Mouse (Mus musculus) CH12.LX (cell line): ENCODE measurements around the gene Dbx1. TPM values are rescaled to one million over a fixed set of nuclear protein-coding genes. Genes with fewer than 3 reads are reported as not detected.

Source experiments
- DNase-seq: peaks from one replicate; pipeline ENCODE4 v3.0.0-alpha.2; 2013; ENCODE audit errors: extremely low read depth
- H3K27ac ChIP-seq: 2 replicates; pipeline ENCODE4 v1.5.1; 2012; ENCODE audit warnings: low read depth, mild to moderate bottlenecking, control low read depth, moderate library complexity; ENCODE audit not compliant: insufficient read depth
- H3K27me3 ChIP-seq: replicated peaks from 2 replicates; pipeline ENCODE3; 2012; ENCODE audit warnings: inconsistent platforms
- H3K36me3 ChIP-seq, 2 experiments: replicated peaks in 1 of 2; 2 replicates each; pipeline versions ENCODE3 to v1.6.1; 2012; ENCODE audit warnings: inconsistent platforms in 1 of 2, low read length in 1 of 2, mild to moderate bottlenecking in 1 of 2, mixed read lengths in 1 of 2, moderate library complexity in 1 of 2; ENCODE audit not compliant: control insufficient read depth in 1 of 2, insufficient read depth in 1 of 2
- H3K4me1 ChIP-seq, 2 experiments: 2 replicates each; pipeline ENCODE4 v1.6.1; 2012; ENCODE audit warnings: inconsistent platforms in 1 of 2, moderate library complexity in 1 of 2; ENCODE audit not compliant: insufficient read depth in 2 of 2, control insufficient read depth in 1 of 2
- H3K4me2 ChIP-seq: 2 replicates; pipeline ENCODE4 v1.6.1; 2012; ENCODE audit warnings: low read depth, mild to moderate bottlenecking, control low read depth; ENCODE audit not compliant: poor library complexity, insufficient read depth, severe bottlenecking
- H3K4me3 ChIP-seq, 3 experiments: fragments of 150-350 bp in 1 of 3; sonication (generic) in 1 of 3; replicated peaks in 1 of 3; 2 replicates each; pipeline versions ENCODE3 to v1.5.1; 2011 to 2012; ENCODE audit warnings: low read depth in 2 of 3, low read length in 2 of 3, mild to moderate bottlenecking in 2 of 3, moderate library complexity in 2 of 3, control low read depth in 1 of 3, improper control_type of control experiment in 1 of 3, inconsistent platforms in 1 of 3, mixed read lengths in 1 of 3; ENCODE audit not compliant: poor library complexity in 1 of 3
- H3K79me2 ChIP-seq: replicated peaks from 2 replicates; pipeline ENCODE4 v1.6.1; 2012; ENCODE audit warnings: mild to moderate bottlenecking, moderate library complexity; ENCODE audit not compliant: control insufficient read depth, poor library complexity, insufficient read depth, severe bottlenecking; ENCODE audit errors: extremely low read depth
- H3K9ac ChIP-seq: 2 replicates; pipeline ENCODE4 v1.6.1; 2012; ENCODE audit warnings: low read depth, mild to moderate bottlenecking, control low read depth, moderate library complexity; ENCODE audit not compliant: insufficient read depth
- H3K9me3 ChIP-seq: replicated peaks from 2 replicates; pipeline ENCODE3; 2012; ENCODE audit warnings: low read length, inconsistent platforms, mixed read lengths
- BHLHE40 ChIP-seq: IDR thresholded peaks from 2 replicates; pipeline ENCODE4 v1.6.1; 2011; ENCODE audit warnings: mild to moderate bottlenecking, low read depth, low read length, improper control_type of control experiment
- CHD2 ChIP-seq: IDR thresholded peaks from 2 replicates; pipeline ENCODE4 v1.6.1; 2011; ENCODE audit warnings: low read length, improper control_type of control experiment
- E2F4 ChIP-seq: IDR thresholded peaks from 2 replicates; pipeline ENCODE4 v1.6.1; 2011; ENCODE audit warnings: low read depth, low read length, improper control_type of control experiment; ENCODE audit not compliant: insufficient replicate concordance
- GABPA ChIP-seq: IDR thresholded peaks from 2 replicates; pipeline ENCODE4 v1.6.1; 2012; ENCODE audit warnings: low read depth, low read length, improper control_type of control experiment, inconsistent platforms; ENCODE audit not compliant: insufficient replicate concordance
- IRF4 ChIP-seq: IDR thresholded peaks from 2 replicates; pipeline ENCODE4 v1.6.1; 2014; ENCODE audit warnings: low read depth, mild to moderate bottlenecking, inconsistent platforms, low read length, improper control_type of control experiment
- JUN ChIP-seq: IDR thresholded peaks from 2 replicates; pipeline ENCODE4 v1.6.1; 2011; ENCODE audit warnings: low read depth, mild to moderate bottlenecking, low read length, improper control_type of control experiment, moderate library complexity; ENCODE audit not compliant: insufficient read depth
- JUND ChIP-seq: conservative IDR thresholded peaks from 2 replicates; pipeline ENCODE4 v1.6.1; 2011; ENCODE audit warnings: low read depth, low read length, improper control_type of control experiment
- MAFK ChIP-seq: IDR thresholded peaks from 2 replicates; pipeline ENCODE4 v1.6.1; 2011; ENCODE audit warnings: low read length, improper control_type of control experiment; ENCODE audit not compliant: insufficient replicate concordance
- MAX ChIP-seq: IDR thresholded peaks from 2 replicates; pipeline ENCODE4 v1.6.1; 2011; ENCODE audit warnings: low read length, improper control_type of control experiment
- MAZ ChIP-seq: IDR thresholded peaks from 2 replicates; pipeline ENCODE4 v1.6.1; 2012; ENCODE audit warnings: low read depth, mild to moderate bottlenecking, inconsistent platforms, low read length, improper control_type of control experiment, moderate library complexity
- MEF2A ChIP-seq: IDR thresholded peaks from 2 replicates; pipeline ENCODE4 v1.6.1; 2014; ENCODE audit warnings: low read depth, mild to moderate bottlenecking, inconsistent platforms, low read length, improper control_type of control experiment, borderline replicate concordance
- MYC ChIP-seq: IDR thresholded peaks from 2 replicates; pipeline ENCODE4 v1.6.1; 2011; ENCODE audit warnings: low read depth, mild to moderate bottlenecking, improper control_type of control experiment, low read length
- NELFE ChIP-seq: IDR thresholded peaks from 2 replicates; pipeline ENCODE4 v1.6.1; 2011; ENCODE audit warnings: low read depth, low read length, improper control_type of control experiment
- NRF1 ChIP-seq: IDR thresholded peaks from 2 replicates; pipeline ENCODE4 v1.6.1; 2014; ENCODE audit warnings: low read depth, mild to moderate bottlenecking, inconsistent platforms, low read length, improper control_type of control experiment, moderate library complexity
- PAX5 ChIP-seq: IDR thresholded peaks from 2 replicates; pipeline ENCODE4 v1.6.1; 2012; ENCODE audit warnings: low read length, inconsistent platforms, mixed read lengths
- SIN3A ChIP-seq: IDR thresholded peaks from 2 replicates; pipeline ENCODE4 v1.6.1; 2012; ENCODE audit warnings: low read length, improper control_type of control experiment, inconsistent platforms
- TCF12 ChIP-seq: IDR thresholded peaks from 2 replicates; pipeline ENCODE4 v1.6.1; 2014; ENCODE audit warnings: low read depth, mild to moderate bottlenecking, inconsistent platforms, low read length, improper control_type of control experiment
- UBTF ChIP-seq: IDR thresholded peaks from 2 replicates; pipeline ENCODE4 v1.6.1; 2012; ENCODE audit warnings: low read depth, mild to moderate bottlenecking, inconsistent platforms, low read length, improper control_type of control experiment, moderate library complexity
- dilution Hi-C: fragments of 300-500 bp; cut with MboI; formaldehyde crosslinking; loops from 2 replicates; pipeline ENCODE4 v1.14.3; 2020; ENCODE audit warnings: low sequenced_read_pairs; ENCODE audit not compliant: extremely low pct_unique_long_range_greater_than_20kb, extremely low pct_ligation_motif_present
- in situ Hi-C: fragments of 300-500 bp; cut with MboI; formaldehyde crosslinking; loops from 3 replicates; pipeline ENCODE4 v1.14.3; 2019; ENCODE audit warnings: low sequenced_read_pairs, low pct_ligation_motif_present, low pct_unique_long_range_greater_than_20kb, mixed read lengths
- polyA plus RNA-seq: library from polyadenylated mRNA; unstranded; fragments of >175 nt; gene quantifications from 2 replicates; pipeline ENCODE4 v1.2.1, GENCODE M21; 2012; ENCODE audit warnings: low read depth; ENCODE audit not compliant: insufficient read length
- total RNA-seq, 2 experiments: library from RNA; depleted of rRNA; stranded (reverse); fragments of 300-350 nt in 1 of 2; fragments of >200 nt in 1 of 2; gene quantifications; 2 replicates each; pipeline ENCODE4 v1.2.3; 2012 to 2014

Gene Dbx1
- total and polyA plus RNA-seq, 3 experiments: 0.43 TPM; not detected in 2

GRCm38 (mm10) chr7:49678100-49678825 lies 41.6 kb upstream of the Dbx1 start:
- H3K27me3 ChIP-seq: no peaks in the 10 kb centered on the region
- no peaks in the 10 kb centered on the region for H3K4me1 ChIP-seq
- dilution Hi-C loops (no loop called here), in situ Hi-C loops (no loop called here)
- no peaks in the 10 kb centered on the region for H3K9me3 ChIP-seq
- no peaks in the 10 kb centered on the region for H3K36me3 ChIP-seq
- no peak overlapping the region for H3K4me3 ChIP-seq
- DNase-seq: no peak
- no peak overlapping the region for H3K4me2 ChIP-seq
- H3K27ac ChIP-seq: no peak overlapping the region
- TF ChIP-seq JUN (no peak), UBTF (no peak), TCF12 (no peak), MAX (no peak), JUND (no peak), CHD2 (no peak), NELFE (no peak), MAZ (no peak), E2F4 (no peak)
- H3K9ac ChIP-seq: no peak overlapping the region
- H3K79me2 ChIP-seq: no peaks in the 10 kb centered on the region

GRCm38 (mm10) chr7:49677166-49677565 lies 40.5 kb upstream of the Dbx1 start:
- no peak overlapping the region for H3K4me2 ChIP-seq
- no peaks in the 10 kb centered on the region for H3K4me1 ChIP-seq
- no peaks in the 10 kb centered on the region for H3K27me3 ChIP-seq
- no peak overlapping the region for H3K9ac ChIP-seq
- no peaks in the 10 kb centered on the region for H3K79me2 ChIP-seq
- H3K4me3 ChIP-seq: no peak overlapping the region
- no peak overlapping the region for H3K27ac ChIP-seq
- H3K9me3 ChIP-seq: no peaks in the 10 kb centered on the region
- DNase-seq: no peak
- in situ Hi-C loops (no loop called here), dilution Hi-C loops (no loop called here)
- H3K36me3 ChIP-seq: no peaks in the 10 kb centered on the region
- TF ChIP-seq NRF1 (no peak), BHLHE40 (0 out of 2 replicates have a peak, but pooled peaks have one; percentile 6)

- TF ChIP-seq MYC: no peak
- TF ChIP-seq GABPA: no peak
- no peak for TF ChIP-seq PAX5
- no peak for TF ChIP-seq TCF12
- TF ChIP-seq IRF4: no peak
- TF ChIP-seq MAFK: no peak
- TF ChIP-seq MEF2A: no peak
- TF ChIP-seq SIN3A: no peak
- in situ Hi-C loops: no loop called here
- Histone ChIP-seq H3K4me2 (no peak overlapping the region), H3K36me3 (no peaks in the 10 kb centered on the region), H3K9me3 (no peaks in the 10 kb centered on the region), H3K9ac (no peak overlapping the region), H3K27me3 (no peaks in the 10 kb centered on the region), H3K79me2 (no peaks in the 10 kb centered on the region), H3K4me1 (no peaks in the 10 kb centered on the region), H3K27ac (no peak overlapping the region), H3K4me3 (no peak overlapping the region)
- DNase-seq: no peak
- dilution Hi-C loops: no loop called here
Measured at GRCm38 (mm10) chr7:49676627-49677026, 40.0 kb upstream of the Dbx1 start.
